Mouse (Mus musculus) liver, adult 2 months (tissue): ENCODE results near the gene Mab21l3.

Experiments
- CTCF ChIP-seq: fragments of 200-500 bp; IDR thresholded peaks from 2 replicates; pipeline ENCODE4 v1.5.1; 2011; ENCODE audit warnings: low read depth, low read length, control low read depth
- POLR2A ChIP-seq: fragments of 200-500 bp; IDR thresholded peaks from 2 replicates; pipeline ENCODE4 v1.6.1; 2011; ENCODE audit warnings: low read length, control low read depth; ENCODE audit not compliant: insufficient read depth; ENCODE audit errors: extremely low read depth

DNA sequence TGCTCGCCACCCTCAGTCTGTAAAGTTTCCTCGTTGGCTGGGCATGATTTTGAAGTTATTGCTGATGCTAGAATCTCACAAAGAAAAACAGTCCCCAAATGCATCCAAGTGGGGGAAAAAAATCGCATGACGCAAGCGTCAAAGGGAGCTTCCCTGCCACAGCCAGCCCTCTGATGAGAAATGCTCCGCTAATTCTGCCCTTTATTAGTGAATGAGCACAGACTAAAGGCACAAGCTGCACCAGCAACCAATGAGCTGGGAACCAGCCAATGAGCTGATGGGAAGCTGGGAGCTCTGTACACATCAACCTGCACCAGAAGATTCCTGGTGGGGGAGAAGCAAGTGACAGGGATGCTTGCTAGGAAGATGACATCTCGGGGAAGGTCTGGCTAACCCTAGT, 11.0 kb upstream of the Mab21l3 start:
- TF ChIP-seq POLR2A: no peak
- no peak for TF ChIP-seq CTCF
